Mouse (Mus musculus) liver, adult 2 months (tissue): ENCODE data around the gene Rhox8. TPM values are rescaled to one million over a fixed set of nuclear protein-coding genes. Genes with fewer than 3 reads are reported as not detected.
"Not testable (repeated sequence)": the region's sequence is repeated elsewhere in the genome, so short reads cannot be mapped to it uniquely, and the experiment has no call there.

Experiments
- DNase-seq: peaks from one replicate; pipeline ENCODE4 v3.0.0-alpha.2; 2011; ENCODE audit warnings: low read depth, low spot score; ENCODE audit errors: extremely low read depth
- H3K27ac ChIP-seq: fragments of 200-500 bp; replicated peaks from 2 replicates; pipeline ENCODE4 v1.5.1; 2012; ENCODE audit warnings: low read depth, mild to moderate bottlenecking, control low read depth, inconsistent platforms, low read length; ENCODE audit not compliant: insufficient read depth
- H3K27me3 ChIP-seq: fragments of 200-500 bp; 2 replicates; pipeline ENCODE4 v1.6.1; 2012; ENCODE audit warnings: mild to moderate bottlenecking, moderate library complexity, low read length, inconsistent platforms; ENCODE audit not compliant: control insufficient read depth, insufficient read depth
- H3K36me3 ChIP-seq: fragments of 200-500 bp; 2 replicates; pipeline ENCODE4 v1.6.1; 2012; ENCODE audit warnings: low read length, inconsistent platforms; ENCODE audit not compliant: control insufficient read depth, insufficient read depth
- H3K4me1 ChIP-seq: fragments of 200-500 bp; 2 replicates; pipeline ENCODE4 v1.6.1; 2011; ENCODE audit warnings: low read length; ENCODE audit not compliant: control insufficient read depth, insufficient read depth
- H3K4me3 ChIP-seq: fragments of 200-500 bp; 2 replicates; pipeline ENCODE4 v1.5.1; 2011; ENCODE audit warnings: low read depth, mild to moderate bottlenecking, control low read depth, low read length, moderate library complexity; ENCODE audit not compliant: insufficient read depth
- H3K79me2 ChIP-seq: fragments of 200-500 bp; 2 replicates; pipeline ENCODE4 v1.6.1; 2012; ENCODE audit warnings: inconsistent platforms, mild to moderate bottlenecking, low read length, moderate library complexity; ENCODE audit not compliant: control insufficient read depth, insufficient read depth
- H3K9ac ChIP-seq: fragments of 200-500 bp; 2 replicates; pipeline ENCODE4 v1.6.1; 2012; ENCODE audit warnings: low read depth, mild to moderate bottlenecking, control low read depth, inconsistent platforms, low read length
- CTCF ChIP-seq: fragments of 200-500 bp; IDR thresholded peaks from 2 replicates; pipeline ENCODE4 v1.5.1; 2011; ENCODE audit warnings: low read depth, low read length, control low read depth
- POLR2A ChIP-seq: fragments of 200-500 bp; IDR thresholded peaks from 2 replicates; pipeline ENCODE4 v1.6.1; 2011; ENCODE audit warnings: low read length, control low read depth; ENCODE audit not compliant: insufficient read depth; ENCODE audit errors: extremely low read depth
- WGBS: fragments of 180-500 bp; shearing (Covaris S2); methylation state at CpG from one replicate; pipeline ENCODE4 v1.1.7; 2018; 5-methylcytosine and 5-hydroxymethylcytosine counted together
- polyA plus RNA-seq: library from polyadenylated mRNA; depleted of rRNA; stranded (reverse); fragments of >200 nt; gene quantifications from 2 replicates; pipeline ENCODE4 v1.2.3, GENCODE M21; 2012; rRNA removed
- total RNA-seq: library from RNA; depleted of rRNA; stranded (reverse); fragments of >200 nt; gene quantifications from 2 replicates; pipeline ENCODE4 v1.2.3, GENCODE M21; 2014; rRNA removed

Gene Rhox8
- total RNA-seq (not detected in 2 replicates), polyA plus RNA-seq (not detected in 2 replicates)

GRCm38 (mm10) chrX:37878844-37879243 is at the start of gene Rhox8:
TSS of gene Rhox8 (minus strand) at chrX:37878944.
- TF ChIP-seq POLR2A (no peak), CTCF (no peak)
- no peak within 1 kb of the TSS for H3K9ac ChIP-seq
- DNase-seq: no peak
- WGBS: 84% methylated on average over 4 of the region's 4 CpGs
- no peaks in the 10 kb centered on the region for H3K4me1 ChIP-seq
- no peaks in the 10 kb centered on the region for H3K36me3 ChIP-seq
- no peak within 1 kb of the TSS for H3K27ac ChIP-seq
- H3K4me3 ChIP-seq: no peak within 1 kb of the TSS
- H3K27me3 ChIP-seq: no peaks in the 10 kb centered on the region
- no peaks in the 10 kb centered on the region for H3K79me2 ChIP-seq

- TF ChIP-seq POLR2A (no peak), CTCF (no peak)
- Histone ChIP-seq H3K4me1 (no peaks in the 10 kb centered on the region), H3K36me3 (no peaks in the 10 kb centered on the region), H3K4me3 (no peak overlapping the region), H3K79me2 (no peaks in the 10 kb centered on the region), H3K27ac (no peak overlapping the region), H3K9ac (no peak overlapping the region), H3K27me3 (no peaks in the 10 kb centered on the region)
- WGBS: 71% methylated on average over 4 of the region's 4 CpGs
- no peak for DNase-seq
Measured at GRCm38 (mm10) chrX:37916311-37916710, 37.6 kb upstream of the Rhox8 start.

- no peak overlapping the region for H3K9ac ChIP-seq
- H3K4me1 ChIP-seq: no peaks in the 10 kb centered on the region
- no peaks in the 10 kb centered on the region for H3K27me3 ChIP-seq
- TF ChIP-seq POLR2A: no peak
- TF ChIP-seq CTCF: no peak
- no peak overlapping the region for H3K27ac ChIP-seq
- no peak overlapping the region for H3K4me3 ChIP-seq
- H3K36me3 ChIP-seq: no peaks in the 10 kb centered on the region
- DNase-seq: no peak
- 58% methylated on average over 7 of the region's 7 CpGs for WGBS
- no peaks in the 10 kb centered on the region for H3K79me2 ChIP-seq
Measured at GRCm38 (mm10) chrX:37908581-37908980, 29.8 kb upstream of the Rhox8 start.

GRCm38 (mm10) chrX:37903727-37904126 is 25.0 kb upstream of the Rhox8 start:
- H3K27me3 ChIP-seq: no peaks in the 10 kb centered on the region
- H3K4me3 ChIP-seq: no peak overlapping the region
- DNase-seq: no peak
- H3K36me3 ChIP-seq: no peaks in the 10 kb centered on the region
- H3K4me1 ChIP-seq: no peaks in the 10 kb centered on the region
- no peak for TF ChIP-seq CTCF
- no peak for TF ChIP-seq POLR2A
- WGBS: 61% methylated on average over 5 of the region's 5 CpGs
- H3K79me2 ChIP-seq: no peaks in the 10 kb centered on the region
- H3K9ac ChIP-seq: no peak overlapping the region
- H3K27ac ChIP-seq: no peak overlapping the region

GRCm38 (mm10) chrX:37901670-37902069 is 22.9 kb upstream of the Rhox8 start, which contains the start of gene Rhox9:
TSS of gene Rhox9 (minus strand) at chrX:37901770.
- not testable (repeated sequence) for H3K27me3 ChIP-seq, H3K79me2 ChIP-seq, H3K9ac ChIP-seq, H3K36me3 ChIP-seq, H3K4me1 ChIP-seq, H3K27ac ChIP-seq, H3K4me3 ChIP-seq, DNase-seq
- WGBS: 88% methylated on average over 8 of the region's 18 CpGs

- not testable (repeated sequence) for H3K36me3 ChIP-seq, H3K4me3 ChIP-seq, H3K27me3 ChIP-seq, H3K27ac ChIP-seq, H3K79me2 ChIP-seq, DNase-seq, H3K4me1 ChIP-seq, H3K9ac ChIP-seq
- 43% methylated on average over 9 of the region's 9 CpGs for WGBS
Measured at GRCm38 (mm10) chrX:37897132-37897531, 18.4 kb upstream of the Rhox8 start, which contains the start of gene Rhox7b. TSS of gene Rhox7b (minus strand) at chrX:37897232.
